Mouse (Mus musculus) liver, embryonic 11.5 days (tissue): ENCODE results near the gene Rufy2. TPM values are rescaled to one million over a fixed set of nuclear protein-coding genes. Genes with fewer than 3 reads are reported as not detected.

ENCODE experiments used
- ATAC-seq: fragments of 200-750 bp; cut with Nextera tagmentation; replicated peaks from 2 replicates; pipeline ENCODE4 v1.8.0; 2017; ENCODE audit warnings: moderate number of reproducible peaks, mild to moderate bottlenecking, moderate TSS enrichment, moderate library complexity; ENCODE audit not compliant: low FRiP score
- DNase-seq: peaks from one replicate; pipeline ENCODE4 v3.0.0-alpha.2; 2017; ENCODE audit warnings: low spot score
- H3K27ac ChIP-seq: fragments of 300-500 bp; sonication (generic); 2 replicates; pipeline ENCODE4 v1.5.1; 2014; ENCODE audit warnings: mild to moderate bottlenecking, low read depth, low read length, control low read depth
- H3K27me3 ChIP-seq: fragments of 300-500 bp; sonication (generic); replicated peaks from 2 replicates; pipeline ENCODE4 v1.6.1; 2014; ENCODE audit warnings: low read length, mixed read lengths; ENCODE audit not compliant: control insufficient read depth, insufficient read depth
- H3K36me3 ChIP-seq: fragments of 300-500 bp; sonication (generic); 2 replicates; pipeline ENCODE4 v1.6.1; 2014; ENCODE audit warnings: mild to moderate bottlenecking, low read length, moderate library complexity, mixed read lengths; ENCODE audit not compliant: control insufficient read depth, insufficient read depth
- H3K4me1 ChIP-seq: fragments of 300-500 bp; sonication (generic); replicated peaks from 2 replicates; pipeline ENCODE4 v1.6.1; 2014; ENCODE audit warnings: low read length, mixed read lengths; ENCODE audit not compliant: control insufficient read depth, insufficient read depth
- H3K4me2 ChIP-seq: fragments of 300-500 bp; sonication (generic); 2 replicates; pipeline ENCODE4 v1.6.1; 2014; ENCODE audit warnings: mild to moderate bottlenecking, control low read depth, moderate library complexity
- H3K4me3 ChIP-seq: fragments of 300-500 bp; sonication (generic); 2 replicates; pipeline ENCODE4 v1.5.1; 2014; ENCODE audit warnings: low read depth, low read length, control low read depth
- H3K9ac ChIP-seq: fragments of 300-500 bp; sonication (generic); 2 replicates; pipeline ENCODE4 v1.6.1; 2014; ENCODE audit warnings: low read depth, low read length, control low read depth
- H3K9me3 ChIP-seq: fragments of 300-500 bp; sonication (generic); 2 replicates; pipeline ENCODE4 v1.6.1; 2016; ENCODE audit warnings: low read length, inconsistent platforms, mixed read lengths; ENCODE audit not compliant: control insufficient read depth
- WGBS: fragments of 180-500 bp; shearing (Covaris S2); extraction: QIAGEN DNeasy Blood & Tissue Kit; methylation state at CpG from one replicate; pipeline ENCODE4 v1.1.7; 2014; 5-methylcytosine and 5-hydroxymethylcytosine counted together
- polyA plus RNA-seq: library from polyadenylated mRNA; unstranded; fragments of >200 nt; fragmentation: Nextera tagmentation; extraction: Ambion mirVana; gene quantifications from 2 replicates; pipeline ENCODE4 v1.2.1, GENCODE M21; 2014

Gene Rufy2
- polyA plus RNA-seq, 1 experiment from 2014 or later = 9.8 TPM

GRCm38 (mm10) chr10:63028396-63028795, 48.4 kb downstream of the Rufy2 start:
- no peaks in the 10 kb centered on the region for H3K9me3 ChIP-seq
- WGBS = 87% methylated on average over 4 of the region's 4 CpGs
- H3K4me2 ChIP-seq = no peak overlapping the region
- no peak for ATAC-seq
- H3K4me1 ChIP-seq = peaks cover 4% of the 10 kb centered on the region; the same call in 1 of the 2 replicates
- no peak for DNase-seq
- no peaks in the 10 kb centered on the region for H3K36me3 ChIP-seq
- no peak overlapping the region for H3K27ac ChIP-seq
- no peak overlapping the region for H3K4me3 ChIP-seq
- H3K9ac ChIP-seq = no peak overlapping the region
- H3K27me3 ChIP-seq = no peaks in the 10 kb centered on the region

- no peaks in the 10 kb centered on the region for H3K36me3 ChIP-seq
- ATAC-seq (no peak), DNase-seq (no peak)
- no peaks in the 10 kb centered on the region for H3K4me1 ChIP-seq
- H3K4me3 ChIP-seq = no peak overlapping the region
- H3K27me3 ChIP-seq = no peaks in the 10 kb centered on the region
- H3K9me3 ChIP-seq = no peaks in the 10 kb centered on the region
- H3K9ac ChIP-seq = no peak overlapping the region
- WGBS = 80% methylated on average over 3 of the region's 3 CpGs
- H3K27ac ChIP-seq = no peak overlapping the region
- H3K4me2 ChIP-seq = no peak overlapping the region
Measured at GRCm38 (mm10) chr10:63032267-63032666, 52.2 kb downstream of the Rufy2 start.

- H3K36me3 ChIP-seq = no peaks in the 10 kb centered on the region
- H3K9me3 ChIP-seq = no peaks in the 10 kb centered on the region
- DNase-seq = no peak
- no peak overlapping the region for H3K27ac ChIP-seq
- no peak for ATAC-seq
- H3K4me1 ChIP-seq = no peaks in the 10 kb centered on the region
- 72% methylated on average over 3 of the region's 3 CpGs for WGBS
- H3K27me3 ChIP-seq = no peaks in the 10 kb centered on the region
- no peak overlapping the region for H3K9ac ChIP-seq
- no peak overlapping the region for H3K4me3 ChIP-seq
- no peak overlapping the region for H3K4me2 ChIP-seq
Measured at GRCm38 (mm10) chr10:63032956-63033355, 52.9 kb downstream of the Rufy2 start.

GRCm38 (mm10) chr10:63038571-63039320, 58.7 kb downstream of the Rufy2 start:
- 78% methylated on average over 14 of the region's 14 CpGs for WGBS
- no peak overlapping the region for H3K27ac ChIP-seq
- no peaks in the 10 kb centered on the region for H3K9me3 ChIP-seq
- DNase-seq (no peak), ATAC-seq (no peak)
- no peak overlapping the region for H3K4me2 ChIP-seq
- H3K4me3 ChIP-seq = no peak overlapping the region
- no peaks in the 10 kb centered on the region for H3K4me1 ChIP-seq
- H3K9ac ChIP-seq = no peak overlapping the region
- H3K27me3 ChIP-seq = no peaks in the 10 kb centered on the region
- no peaks in the 10 kb centered on the region for H3K36me3 ChIP-seq

- no peaks in the 10 kb centered on the region for H3K27me3 ChIP-seq
- H3K4me2 ChIP-seq = no peak overlapping the region
- no peak overlapping the region for H3K4me3 ChIP-seq
- DNase-seq (no peak), ATAC-seq (no peak)
- WGBS = 73% methylated on average over 5 of the region's 5 CpGs
- no peaks in the 10 kb centered on the region for H3K4me1 ChIP-seq
- no peak overlapping the region for H3K27ac ChIP-seq
- H3K9ac ChIP-seq = no peak overlapping the region
- H3K9me3 ChIP-seq = no peaks in the 10 kb centered on the region
- H3K36me3 ChIP-seq = no peaks in the 10 kb centered on the region
Measured at GRCm38 (mm10) chr10:63039867-63040628, 60.0 kb downstream of the Rufy2 start.

- H3K9ac ChIP-seq = no peak overlapping the region
- H3K4me1 ChIP-seq = no peaks in the 10 kb centered on the region
- no peak overlapping the region for H3K27ac ChIP-seq
- H3K4me3 ChIP-seq = no peak overlapping the region
- DNase-seq (no peak), ATAC-seq (no peak)
- H3K9me3 ChIP-seq = no peaks in the 10 kb centered on the region
- 62% methylated on average over 3 of the region's 3 CpGs for WGBS
- no peaks in the 10 kb centered on the region for H3K27me3 ChIP-seq
- no peaks in the 10 kb centered on the region for H3K36me3 ChIP-seq
- H3K4me2 ChIP-seq = no peak overlapping the region
Measured at GRCm38 (mm10) chr10:63043154-63043553, 63.1 kb downstream of the Rufy2 start.

GRCm38 (mm10) chr10:63047751-63048150, 67.7 kb downstream of the Rufy2 start:
- H3K4me3 ChIP-seq = no peak overlapping the region
- DNase-seq = no peak
- H3K9me3 ChIP-seq = no peaks in the 10 kb centered on the region
- H3K4me1 ChIP-seq = no peaks in the 10 kb centered on the region
- no peak for ATAC-seq
- no peak overlapping the region for H3K27ac ChIP-seq
- no peak overlapping the region for H3K9ac ChIP-seq
- no peak overlapping the region for H3K4me2 ChIP-seq
- no peaks in the 10 kb centered on the region for H3K27me3 ChIP-seq
- H3K36me3 ChIP-seq = no peaks in the 10 kb centered on the region
- WGBS = 85% methylated on average over 8 of the region's 8 CpGs

GRCm38 (mm10) chr10:63049106-63049505, 69.1 kb downstream of the Rufy2 start:
- Histone ChIP-seq H3K27me3 (no peaks in the 10 kb centered on the region), H3K4me2 (no peak overlapping the region), H3K9me3 (no peaks in the 10 kb centered on the region), H3K27ac (no peak overlapping the region), H3K4me1 (no peaks in the 10 kb centered on the region), H3K4me3 (no peak overlapping the region), H3K9ac (no peak overlapping the region), H3K36me3 (no peaks in the 10 kb centered on the region)
- WGBS = 81% methylated on average over 2 of the region's 2 CpGs
- DNase-seq (no peak), ATAC-seq (no peak)

GRCm38 (mm10) chr10:63051267-63051666, 71.2 kb downstream of the Rufy2 start:
- H3K4me3 ChIP-seq = no peak overlapping the region
- WGBS = 53% methylated on average over 7 of the region's 7 CpGs

More at GRCm38 (mm10) chr10:63051267-63051666, 71.2 kb downstream of the Rufy2 start:
- ATAC-seq = no peak
- no peak for DNase-seq
- H3K4me2 ChIP-seq = no peak overlapping the region
- no peaks in the 10 kb centered on the region for H3K36me3 ChIP-seq
- no peak overlapping the region for H3K27ac ChIP-seq
- H3K27me3 ChIP-seq = no peaks in the 10 kb centered on the region
- no peaks in the 10 kb centered on the region for H3K4me1 ChIP-seq
- no peaks in the 10 kb centered on the region for H3K9me3 ChIP-seq
- no peak overlapping the region for H3K9ac ChIP-seq
